Mouse (Mus musculus) megakaryocyte, adult 5-6 weeks (primary cell): ENCODE measurements around the gene Yipf3. TPM values are rescaled to one million over a fixed set of nuclear protein-coding genes. Genes with fewer than 3 reads are reported as not detected.

Experiments used
- ATAC-seq: 2 replicates; pipeline ENCODE4 v1.8.0; 2016; ENCODE audit warnings: mild to moderate bottlenecking, inconsistent platforms; ENCODE audit not compliant: poor library complexity, severe bottlenecking
- total RNA-seq, 2 experiments: library from RNA; stranded (forward) in 1 of 2; stranded (reverse) in 1 of 2; fragments of 153-499, 151-499 nt in 1 of 2; fragments of 221-1000, 200-1000 nt in 1 of 2; gene quantifications; 2 replicates each; pipeline versions ENCODE4 v1.2.3 to v1.2.4; 2015 to 2017

Yipf3 gene
- total RNA-seq, 2 experiments from 2014 or later: 30.1 to 55.1 TPM

GRCm38 (mm10) chr17:46283140-46283539, 35.3 kb downstream of the Yipf3 start:
- no peak for ATAC-seq

GRCm38 (mm10) chr17:46283911-46284310, 36.0 kb downstream of the Yipf3 start:
- ATAC-seq: no peak

- ATAC-seq: no peak
These were observed 36.8 kb downstream of the Yipf3 start for GRCm38 (mm10) chr17:46284653-46285052.

GRCm38 (mm10) chr17:46285407-46285806, 37.5 kb downstream of the Yipf3 start:
- no peak for ATAC-seq

GRCm38 (mm10) chr17:46287678-46288095, 39.8 kb downstream of the Yipf3 start:
- ATAC-seq: no peak

GRCm38 (mm10) chr17:46296601-46297000, 48.7 kb downstream of the Yipf3 start:
- ATAC-seq: no peak

GRCm38 (mm10) chr17:46297028-46297363, 49.1 kb downstream of the Yipf3 start:
- ATAC-seq: no peak

GRCm38 (mm10) chr17:46297364-46298219, 49.7 kb downstream of the Yipf3 start, which contains the start of gene Dlk2:
Dlk2 (plus strand) TSS chr17:46297421.
- ATAC-seq: 0 out of 2 replicates have a peak, but pooled peaks have one; percentile 23

GRCm38 (mm10) chr17:46298220-46298913, 50.5 kb downstream of the Yipf3 start:
- ATAC-seq: peak; percentile 86

- ATAC-seq: peak; percentile 47
These were observed 54.0 kb downstream of the Yipf3 start for GRCm38 (mm10) chr17:46301892-46302291.

Other genes starting within 250 kb of the Yipf3 start
- 5.6 and 9.1 TPM in 2 replicates for gene Vegfa, start 215.7 kb upstream of the Yipf3 start, total RNA-seq (2015)
- gene Vegfa, start 215.7 kb upstream of the Yipf3 start, total RNA-seq (2017): 4.8 and 11.4 TPM in 2 replicates
- gene Mrps18a, start 137.1 kb upstream of the Yipf3 start, total RNA-seq (2015): 35.5 and 46.1 TPM in 2 replicates
- gene Mrps18a, start 137.1 kb upstream of the Yipf3 start, total RNA-seq (2017): 28.7 and 39.4 TPM in 2 replicates
- gene Rsph9, start 103.9 kb upstream of the Yipf3 start, total RNA-seq (2015): not detected in 2 replicates
- gene Rsph9, start 103.9 kb upstream of the Yipf3 start, total RNA-seq (2017): not detected in 2 replicates
- 20.5 and 20.6 TPM in 2 replicates for gene Mad2l1bp, start 94.5 kb upstream of the Yipf3 start, total RNA-seq (2015)
- gene Mad2l1bp, start 94.5 kb upstream of the Yipf3 start, total RNA-seq (2017): 9.5 and 9.9 TPM in 2 replicates
- gene Gtpbp2, start 87.0 kb upstream of the Yipf3 start, total RNA-seq (2015): 29.3 and 30.2 TPM in 2 replicates
- gene Gtpbp2, start 87.0 kb upstream of the Yipf3 start, total RNA-seq (2017): 47.9 and 49.6 TPM in 2 replicates
- 14.2 and 18.2 TPM in 2 replicates for gene Polh, start 45.4 kb upstream of the Yipf3 start, total RNA-seq (2015)
- gene Polh, start 45.4 kb upstream of the Yipf3 start, total RNA-seq (2017): 28.5 and 31.8 TPM in 2 replicates
- gene Xpo5, start 45.3 kb upstream of the Yipf3 start, total RNA-seq (2015): 16.8 and 21.0 TPM in 2 replicates
- gene Xpo5, start 45.3 kb upstream of the Yipf3 start, total RNA-seq (2017): 25.1 and 26.6 TPM in 2 replicates
- 22.5 and 27.8 TPM in 2 replicates for gene Polr1c, start within 50 bp of the Yipf3 start, total RNA-seq (2015)
- gene Polr1c, start within 50 bp of the Yipf3 start, total RNA-seq (2017): 21.4 and 22.4 TPM in 2 replicates
- 0.34 and 1.2 TPM in 2 replicates for gene Lrrc73, start 5.5 kb downstream of the Yipf3 start, total RNA-seq (2015)
- 0.33 TPM in 1 of 2 replicates, not detected in the other for gene Lrrc73, start 5.5 kb downstream of the Yipf3 start, total RNA-seq (2017)
- gene Tjap1, start 34.9 kb downstream of the Yipf3 start, total RNA-seq (2015): 5.4 and 9.9 TPM in 2 replicates
- gene Tjap1, start 34.9 kb downstream of the Yipf3 start, total RNA-seq (2017): 9.8 and 15.7 TPM in 2 replicates
- gene Dlk2, start 49.3 kb downstream of the Yipf3 start, total RNA-seq (2015): not detected in 2 replicates
- gene Dlk2, start 49.3 kb downstream of the Yipf3 start, total RNA-seq (2017): not detected in 2 replicates
- 0.87 and 1.8 TPM in 2 replicates for gene Abcc10, start 80.3 kb downstream of the Yipf3 start, total RNA-seq (2015)
- 2.2 and 5.4 TPM in 2 replicates for gene Abcc10, start 80.3 kb downstream of the Yipf3 start, total RNA-seq (2017)
- 3.9 and 10.4 TPM in 2 replicates for gene Zfp318, start 135.7 kb downstream of the Yipf3 start, total RNA-seq (2015)
- 5.2 and 8.3 TPM in 2 replicates for gene Zfp318, start 135.7 kb downstream of the Yipf3 start, total RNA-seq (2017)
- not detected in 2 replicates for gene Crip3, start 180.8 kb downstream of the Yipf3 start, total RNA-seq (2015)
- gene Crip3, start 180.8 kb downstream of the Yipf3 start, total RNA-seq (2017): not detected in 2 replicates
- not detected in 2 replicates for gene Slc22a7, start 190.4 kb downstream of the Yipf3 start, total RNA-seq (2015)
- gene Slc22a7, start 190.4 kb downstream of the Yipf3 start, total RNA-seq (2017): not detected in 2 replicates
- not detected in 2 replicates for gene Ttbk1, start 239.6 kb downstream of the Yipf3 start, total RNA-seq (2015)
- gene Ttbk1, start 239.6 kb downstream of the Yipf3 start, total RNA-seq (2017): 0.04 TPM in 1 of 2 replicates, not detected in the other
- gene Dnph1, start 248.6 kb downstream of the Yipf3 start, total RNA-seq (2015): 10.1 and 10.4 TPM in 2 replicates
- gene Dnph1, start 248.6 kb downstream of the Yipf3 start, total RNA-seq (2017): 4.3 and 5.9 TPM in 2 replicates